ENCODE assay signal across 9 mouse cellular contexts in genomic region chr4:95738179-95738578, GRCm38 (mm10).
DNase-seq lines count a peak whose midpoint lies in the region; ATAC-seq and TF ChIP-seq lines count a peak whose summit lies in the region.
"Had no signal": no experiment of that assay in that cellular context is flagged by ENCODE, and none has a peak within 500 bp of the region (broad histone marks: within the 10 kb centered on the region; RNA-seq: fewer than 3 reads in every experiment).

No protein-coding gene starts in this region.

- 6% methylated on average over 5 of the region's 5 CpGs for WGBS in intestine, embryonic 14.5 days

- DNase-seq in testis, postnatal 10 days (ENCODE audit: low spot score), result no peak
- no peak for DNase-seq in intestine, embryonic 14.5 days (ENCODE audit: low spot score)
- peak; percentile 59 to 89 for DNase-seq in kidney, postnatal 36 days
- DNase-seq in urinary bladder, adult 2 months (ENCODE audit: low spot score), result no peak
- no peak for DNase-seq in cerebellum, postnatal 36 days
- DNase-seq in right cerebral cortex, adult 18-20 months, result no peak
- DNase-seq: layer of hippocampus, postnatal 36 days; lung, postnatal 36 days had no signal

- H3K4me3 ChIP-seq in testis, adult 2 months (ENCODE audit: control insufficient read depth, low read depth, low read length), result no peak overlapping the region
- H3K4me3 ChIP-seq in intestine, embryonic 14.5 days (ENCODE audit: low read depth, low read length), result no peak overlapping the region

- no peak for TF ChIP-seq CTCF in testis, adult 2 months (IDR thresholded peaks at IDR 0.05; ENCODE audit: control insufficient read depth, insufficient read depth, insufficient replicate concordance, low read depth, low read length)

- H3K9ac ChIP-seq in intestine, embryonic 14.5 days (ENCODE audit: low read length), result no peak overlapping the region

- H3K27me3 ChIP-seq in testis, adult 2 months (ENCODE audit: control insufficient read depth, insufficient read depth, low read length), result no peaks in the 10 kb centered on the region
- H3K27me3 ChIP-seq in intestine, embryonic 14.5 days (replicated peaks; ENCODE audit: control insufficient read depth, insufficient read depth, low read length), result no peaks in the 10 kb centered on the region

- H3K27ac ChIP-seq in testis, adult 2 months (ENCODE audit: control insufficient read depth, insufficient read depth, low read depth, low read length), result peak overlapping the region; percentile 12
- H3K27ac ChIP-seq in intestine, embryonic 14.5 days (ENCODE audit: low read depth), result peak overlapping the region; percentile 62

- no peak overlapping the region for H3K4me2 ChIP-seq in intestine, embryonic 14.5 days (ENCODE audit: low read length)

- no peaks in the 10 kb centered on the region for H3K9me3 ChIP-seq in intestine, embryonic 14.5 days (ENCODE audit: control insufficient read depth, low read length)

- ATAC-seq in intestine, embryonic 14.5 days (replicated peaks; ENCODE audit: low FRiP score, low TSS enrichment, low read depth), result no peak

- peaks cover 2% of the 10 kb centered on the region; the same call in 1 of the 2 replicates for H3K4me1 ChIP-seq in testis, adult 2 months (ENCODE audit: control insufficient read depth, insufficient read depth, low read length)
- H3K4me1 ChIP-seq in intestine, embryonic 14.5 days (replicated peaks; ENCODE audit: control insufficient read depth, insufficient read depth, low read length), result peaks cover 44% of the 10 kb centered on the region

- no peaks in the 10 kb centered on the region for H3K36me3 ChIP-seq in testis, adult 2 months (ENCODE audit: control insufficient read depth, insufficient read depth, low read length)
- no peaks in the 10 kb centered on the region for H3K36me3 ChIP-seq in intestine, embryonic 14.5 days (ENCODE audit: control insufficient read depth, insufficient read depth, low read length)

- no peak for TF ChIP-seq POLR2A in testis, adult 2 months (IDR thresholded peaks at IDR 0.05; ENCODE audit: control insufficient read depth, low read depth, low read length)

Comparison
In these comparisons a context has a peak if more than half of its experiments do, and no peak if none do; other contexts are left out.
1. DNase-seq: peak in kidney, postnatal 36 days (2 of 2); none in testis, postnatal 10 days (single experiment), intestine, embryonic 14.5 days (single experiment), urinary bladder, adult 2 months (single experiment), cerebellum, postnatal 36 days (0 of 2) and right cerebral cortex, adult 18-20 months (single experiment).